Mouse (Mus musculus) ES-Bruce4 (cell line): ENCODE results near the gene Akr1b3.

Experiments used
- CTCF ChIP-seq: IDR thresholded peaks from one replicate; pipeline ENCODE4 v1.8.1; 2011; ENCODE audit warnings: low read depth, low read length
- EP300 ChIP-seq: IDR thresholded peaks from 2 replicates; pipeline ENCODE4 v1.6.1; 2011; ENCODE audit warnings: low read depth, low read length; ENCODE audit not compliant: insufficient read depth
- POLR2A ChIP-seq: IDR thresholded peaks from one replicate; pipeline ENCODE4 v1.8.1; 2011; ENCODE audit warnings: low read length; ENCODE audit not compliant: insufficient read depth

DNA sequence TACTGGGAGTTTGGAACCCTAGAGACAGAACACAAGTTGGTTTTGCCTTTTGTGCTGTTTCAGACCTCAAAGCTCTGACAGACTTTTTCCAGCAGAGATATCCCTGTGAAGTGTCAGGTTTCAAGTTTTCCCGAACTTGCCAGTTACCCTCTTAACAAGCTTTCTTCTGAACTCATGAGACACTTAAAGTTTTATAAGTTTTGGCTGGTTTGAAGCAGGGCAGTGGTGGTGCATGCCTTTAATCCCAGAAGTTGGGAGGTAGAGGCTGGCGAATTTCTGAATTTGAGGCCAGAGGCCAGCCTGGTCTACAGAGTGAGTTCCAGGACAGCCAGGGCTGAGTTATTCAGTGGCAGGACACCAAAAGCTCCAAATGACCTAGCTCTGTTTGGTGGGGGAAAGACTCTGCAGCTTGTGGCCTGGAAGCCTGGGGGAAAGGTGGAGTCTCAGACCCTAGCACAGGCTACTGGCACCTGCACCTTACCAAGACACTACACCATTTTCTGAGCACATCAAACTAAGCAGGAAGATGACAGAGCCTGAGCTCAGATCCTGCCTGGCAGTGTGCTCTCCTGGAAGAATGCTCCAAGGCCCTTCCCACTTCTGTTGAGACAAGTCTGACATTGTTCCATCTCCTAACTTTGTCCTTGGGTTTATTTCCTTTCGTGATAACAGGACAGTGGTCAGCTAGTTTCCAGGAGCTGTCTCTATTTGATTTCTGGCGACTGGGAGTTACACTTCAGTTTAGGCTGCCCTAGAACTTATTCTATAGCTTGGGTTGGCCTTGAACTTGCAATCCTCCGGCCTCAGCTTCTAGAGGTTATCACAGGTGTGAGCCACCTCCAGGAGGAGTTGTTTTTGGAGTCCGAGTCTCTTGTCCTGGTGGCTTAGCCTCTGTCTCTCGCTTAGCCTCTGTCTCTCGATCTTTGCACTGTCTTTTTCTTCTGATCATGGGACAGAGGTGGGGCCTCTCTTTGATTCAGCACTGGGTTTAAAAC, 37.4 kb upstream of the Akr1b3 start:
- no peak for TF ChIP-seq CTCF
- TF ChIP-seq POLR2A = no peak
- TF ChIP-seq EP300 = no peak
